ENCODE assay signal across 18 mouse cellular contexts in the genomic region with DNA sequence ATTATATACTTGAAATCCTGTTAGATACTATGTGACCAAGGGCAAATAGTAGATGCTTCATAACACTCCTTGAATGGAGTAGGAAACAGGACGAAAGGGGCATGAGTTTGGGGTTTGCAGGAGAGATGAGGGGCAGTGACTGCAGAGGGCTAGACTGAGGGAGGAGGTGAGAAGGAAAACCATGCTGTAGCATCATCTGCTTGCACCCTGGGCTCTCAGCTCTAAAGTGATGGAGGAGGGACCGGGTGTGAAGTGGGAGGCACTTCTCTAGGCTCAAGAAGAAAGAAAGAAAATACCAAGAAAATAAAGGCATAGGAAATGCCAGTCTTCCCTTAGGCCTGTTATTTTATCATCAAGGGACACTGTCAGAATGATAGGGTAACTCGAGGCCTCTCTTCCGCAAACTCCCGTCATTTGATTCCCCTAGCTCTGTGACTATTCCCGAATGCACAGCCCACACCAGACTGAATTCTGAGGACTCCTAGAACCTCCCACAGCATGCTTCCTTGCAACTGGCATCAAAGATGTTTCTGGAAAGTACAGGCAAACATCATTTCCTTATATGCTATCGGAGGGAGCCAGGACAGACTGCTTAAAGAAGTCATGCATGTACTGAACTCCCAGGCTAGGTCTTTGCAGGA.
"Had no signal": no experiment of that assay in that cellular context is flagged by ENCODE, and none has a peak within 500 bp of the region (broad histone marks: within the 10 kb centered on the region; RNA-seq: fewer than 3 reads in every experiment).

No protein-coding gene starts in this region.

- H3K27me3 ChIP-seq: limb, embryonic 12.5 days; liver, embryonic 13.5 days; lung, embryonic 15.5 days; midbrain, embryonic 15.5 days; neural tube, embryonic 13.5 days had no signal

- DNase-seq: kidney, adult 8-10 months; liver; liver, embryonic 13.5 days; liver, postnatal 0 days; lung, postnatal 14 days; retina, postnatal 1 day; right cerebral cortex, postnatal 14 days; thymus, adult 18-20 months; thymus, postnatal 14 days had no signal

- H3K36me3 ChIP-seq: liver, embryonic 13.5 days; lung, embryonic 15.5 days; midbrain, embryonic 15.5 days had no signal

- ATAC-seq: intestine, postnatal 0 days; liver, postnatal 0 days; midbrain, embryonic 15.5 days had no signal

- H3K4me3 ChIP-seq: limb, embryonic 12.5 days; liver, embryonic 13.5 days; lung, embryonic 15.5 days; megakaryocyte, embryonic 14.5 days; midbrain, embryonic 15.5 days; neural tube, embryonic 13.5 days had no signal

- H3K9ac ChIP-seq: limb, embryonic 12.5 days; liver, embryonic 13.5 days; liver, postnatal 0 days; lung, embryonic 15.5 days; midbrain, embryonic 15.5 days; neural tube, embryonic 13.5 days had no signal

- H3K4me2 ChIP-seq: limb, embryonic 12.5 days; liver, embryonic 13.5 days; lung, embryonic 15.5 days; midbrain, embryonic 11.5 days; midbrain, embryonic 15.5 days; neural tube, embryonic 13.5 days had no signal

- H3K4me1 ChIP-seq: limb, embryonic 12.5 days; liver, embryonic 13.5 days; lung, embryonic 15.5 days; megakaryocyte, embryonic 14.5 days; midbrain, embryonic 15.5 days; neural tube, embryonic 13.5 days had no signal

- H3K9me3 ChIP-seq: limb, embryonic 12.5 days; liver, embryonic 13.5 days; lung, embryonic 15.5 days; megakaryocyte, embryonic 14.5 days; midbrain, embryonic 15.5 days; neural tube, embryonic 13.5 days had no signal

- H3K27ac ChIP-seq: limb, embryonic 12.5 days; liver, embryonic 13.5 days; lung, embryonic 15.5 days; macrophage; midbrain, embryonic 15.5 days; neural tube, embryonic 13.5 days; stomach, postnatal 0 days had no signal
